Mouse (Mus musculus): Measurements from ENCODE around the gene Kazn. TPM values are rescaled to one million over a fixed set of nuclear protein-coding genes. Genes with fewer than 3 reads are reported as not detected.
A peak's percentile ranks its signal among the peaks of the same experiment; 100 is the strongest.

The Kazn gene
- total and polyA plus RNA-seq, 2 experiments from 2014 or later: 20.9 to 78.3 TPM

GRCm38 (mm10) chr4:142205693-142206092 is 33.5 kb downstream of the Kazn start:
- Histone ChIP-seq H3K27ac (no peak overlapping the region), H3K27me3 (ENCODE audit: insufficient read depth, low read length) (no peaks in the 10 kb centered on the region), H3K36me3 (ENCODE audit: insufficient read depth, low read length) (no peaks in the 10 kb centered on the region), H3K9me3 (ENCODE audit: low read length) (no peaks in the 10 kb centered on the region), H3K9ac (replicated peaks; ENCODE audit: low read length) (no peak overlapping the region), H3K4me3 (ENCODE audit: low read length) (no peak overlapping the region), H3K4me1 (ENCODE audit: insufficient read depth, low read length) (no peaks in the 10 kb centered on the region), H3K4me2 (ENCODE audit: low read depth, low read length) (no peak overlapping the region)
- TF ChIP-seq CTCF (IDR thresholded peaks at IDR 0.05; ENCODE audit: low read depth): no peak
- DNase-seq (ENCODE audit: low spot score) (no peak), ATAC-seq (no peak)
- 83% methylated on average over 6 of the region's 6 CpGs for WGBS

- no peak overlapping the region for H3K4me2 ChIP-seq (ENCODE audit: low read depth, low read length)
- DNase-seq (ENCODE audit: low spot score) (no peak), ATAC-seq (0 out of 2 replicates have a peak, but pooled peaks have one; percentile 22)
- no peak overlapping the region for H3K4me3 ChIP-seq (ENCODE audit: low read length)
- no peaks in the 10 kb centered on the region for H3K4me1 ChIP-seq (ENCODE audit: insufficient read depth, low read length)
- no peaks in the 10 kb centered on the region for H3K9me3 ChIP-seq (ENCODE audit: low read length)
- H3K27me3 ChIP-seq (ENCODE audit: insufficient read depth, low read length): no peaks in the 10 kb centered on the region
- no peaks in the 10 kb centered on the region for H3K36me3 ChIP-seq (ENCODE audit: insufficient read depth, low read length)
- TF ChIP-seq CTCF (IDR thresholded peaks at IDR 0.05; ENCODE audit: low read depth): 0 out of 2 replicates have a peak, but pooled peaks have one; percentile 32
- no peak overlapping the region for H3K9ac ChIP-seq (replicated peaks; ENCODE audit: low read length)
- H3K27ac ChIP-seq: no peak overlapping the region
- WGBS: 45% methylated on average over 6 of the region's 6 CpGs
Measured at GRCm38 (mm10) chr4:142196626-142197025, 42.6 kb downstream of the Kazn start.

GRCm38 (mm10) chr4:142193780-142194179 is 45.4 kb downstream of the Kazn start:
- H3K4me1 ChIP-seq (ENCODE audit: insufficient read depth, low read length): no peaks in the 10 kb centered on the region
- H3K4me2 ChIP-seq (ENCODE audit: low read depth, low read length): no peak overlapping the region
- 0 out of 2 replicates have a peak, but pooled peaks have one; percentile 22 for ATAC-seq
- H3K27me3 ChIP-seq (ENCODE audit: insufficient read depth, low read length): no peaks in the 10 kb centered on the region
- WGBS: 87% methylated on average over 7 of the region's 7 CpGs
- no peak overlapping the region for H3K4me3 ChIP-seq (ENCODE audit: low read length)
- H3K27ac ChIP-seq: no peak overlapping the region
- no peak for TF ChIP-seq CTCF (IDR thresholded peaks at IDR 0.05; ENCODE audit: low read depth)
- H3K9ac ChIP-seq (replicated peaks; ENCODE audit: low read length): no peak overlapping the region
- H3K36me3 ChIP-seq (ENCODE audit: insufficient read depth, low read length): no peaks in the 10 kb centered on the region
- H3K9me3 ChIP-seq (ENCODE audit: low read length): no peaks in the 10 kb centered on the region
- no peak for DNase-seq (ENCODE audit: low spot score)

- Histone ChIP-seq H3K4me3 (ENCODE audit: low read length) (no peak overlapping the region), H3K27ac (no peak overlapping the region), H3K9ac (replicated peaks; ENCODE audit: low read length) (no peak overlapping the region), H3K27me3 (ENCODE audit: insufficient read depth, low read length) (no peaks in the 10 kb centered on the region), H3K4me2 (ENCODE audit: low read depth, low read length) (no peak overlapping the region), H3K9me3 (ENCODE audit: low read length) (no peaks in the 10 kb centered on the region), H3K36me3 (ENCODE audit: insufficient read depth, low read length) (no peaks in the 10 kb centered on the region), H3K4me1 (ENCODE audit: insufficient read depth, low read length) (no peaks in the 10 kb centered on the region)
- no peak for ATAC-seq
- no peak for TF ChIP-seq CTCF (IDR thresholded peaks at IDR 0.05; ENCODE audit: low read depth)
- DNase-seq (ENCODE audit: low spot score): no peak
- 92% methylated on average over 8 of the region's 8 CpGs for WGBS
Measured at GRCm38 (mm10) chr4:142193151-142193578, 46.0 kb downstream of the Kazn start.

DNA sequence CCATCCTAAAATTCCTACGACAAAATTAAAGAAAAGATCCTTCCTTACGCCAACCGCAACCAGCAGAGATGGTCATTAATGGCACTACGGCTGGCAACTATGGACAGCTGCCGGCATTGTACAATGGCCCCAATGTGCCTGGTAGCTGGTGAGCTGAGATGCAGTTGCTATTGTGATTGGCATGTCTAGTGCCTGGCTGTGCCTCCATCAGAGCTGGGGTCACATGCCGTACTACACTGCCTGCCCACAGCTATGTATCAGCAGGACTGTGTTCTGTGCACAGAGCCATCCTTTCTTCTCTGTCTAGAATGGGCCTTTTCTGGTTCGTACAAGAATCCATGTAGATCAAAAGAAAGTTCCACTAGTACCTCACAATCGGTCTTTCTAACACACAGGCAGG is 49.2 kb downstream of the Kazn start:
- Histone ChIP-seq H3K4me2 (ENCODE audit: low read depth, low read length) (no peak overlapping the region), H3K27ac (no peak overlapping the region), H3K36me3 (ENCODE audit: insufficient read depth, low read length) (no peaks in the 10 kb centered on the region), H3K9ac (replicated peaks; ENCODE audit: low read length) (no peak overlapping the region), H3K9me3 (ENCODE audit: low read length) (no peaks in the 10 kb centered on the region), H3K27me3 (ENCODE audit: insufficient read depth, low read length) (no peaks in the 10 kb centered on the region), H3K4me3 (ENCODE audit: low read length) (no peak overlapping the region), H3K4me1 (ENCODE audit: insufficient read depth, low read length) (no peaks in the 10 kb centered on the region)
- no peak for TF ChIP-seq CTCF (IDR thresholded peaks at IDR 0.05; ENCODE audit: low read depth)
- WGBS: 72% methylated on average over 8 of the region's 8 CpGs
- ATAC-seq (no peak), DNase-seq (ENCODE audit: low spot score) (no peak)

- DNase-seq (ENCODE audit: low spot score) (no peak), ATAC-seq (no peak)
- Histone ChIP-seq H3K4me1 (ENCODE audit: insufficient read depth, low read length) (no peaks in the 10 kb centered on the region), H3K4me3 (ENCODE audit: low read length) (no peak overlapping the region), H3K27me3 (ENCODE audit: insufficient read depth, low read length) (no peaks in the 10 kb centered on the region), H3K4me2 (ENCODE audit: low read depth, low read length) (no peak overlapping the region), H3K27ac (no peak overlapping the region; the same call in 1 of the 2 replicates), H3K9ac (replicated peaks; ENCODE audit: low read length) (no peak overlapping the region), H3K9me3 (ENCODE audit: low read length) (no peaks in the 10 kb centered on the region), H3K36me3 (ENCODE audit: insufficient read depth, low read length) (no peaks in the 10 kb centered on the region)
- TF ChIP-seq CTCF (IDR thresholded peaks at IDR 0.05; ENCODE audit: low read depth): no peak
- 50% methylated on average over 2 of the region's 2 CpGs for WGBS
Measured at GRCm38 (mm10) chr4:142188501-142188900, 50.7 kb downstream of the Kazn start.

- Histone ChIP-seq H3K36me3 (ENCODE audit: insufficient read depth, low read length) (no peaks in the 10 kb centered on the region), H3K9me3 (ENCODE audit: low read length) (no peaks in the 10 kb centered on the region), H3K27ac (no peak overlapping the region), H3K9ac (replicated peaks; ENCODE audit: low read length) (no peak overlapping the region), H3K27me3 (ENCODE audit: insufficient read depth, low read length) (no peaks in the 10 kb centered on the region), H3K4me2 (ENCODE audit: low read depth, low read length) (no peak overlapping the region), H3K4me3 (ENCODE audit: low read length) (no peak overlapping the region), H3K4me1 (ENCODE audit: insufficient read depth, low read length) (no peaks in the 10 kb centered on the region)
- ATAC-seq: no peak
- 91% methylated on average over 3 of the region's 3 CpGs for WGBS
- DNase-seq (ENCODE audit: low spot score): no peak
- peak; percentile 44 for TF ChIP-seq CTCF (IDR thresholded peaks at IDR 0.05; ENCODE audit: low read depth)
Measured at GRCm38 (mm10) chr4:142186155-142186554, 53.0 kb downstream of the Kazn start.
